Mouse (Mus musculus) lung, postnatal 0 days (tissue): Measurements from ENCODE around the gene Eng.

ENCODE experiments used
- CTCF ChIP-seq: IDR thresholded peaks from 2 replicates; pipeline ENCODE4 v1.5.1; 2016; ENCODE audit warnings: antibody characterized with exemption, mild to moderate bottlenecking
- EP300 ChIP-seq: IDR thresholded peaks from 2 replicates; pipeline ENCODE4 v1.6.1; 2016; ENCODE audit warnings: antibody characterized with exemption, mild to moderate bottlenecking, control low read depth

GRCm38 (mm10) chr2:32720053-32720452 lies 73.7 kb downstream of the Eng start:
- TF ChIP-seq EP300 (no peak), CTCF (no peak)
